Mouse (Mus musculus) kidney, postnatal 4 days (tissue): Measurements from ENCODE around the gene Ccr7.
A peak's percentile ranks its signal among the peaks of the same experiment; 100 is the strongest.

Experiments
- DNase-seq, 2 experiments: peaks; one replicate each; pipeline ENCODE4 v3.0.0; 2021; ENCODE audit warnings: mixed read lengths in 2 of 2

The Ccr7 gene

GRCm38 (mm10) chr11:99113111-99113510 lies 41.8 kb downstream of the Ccr7 start:
- DNase-seq = no peak

DNA sequence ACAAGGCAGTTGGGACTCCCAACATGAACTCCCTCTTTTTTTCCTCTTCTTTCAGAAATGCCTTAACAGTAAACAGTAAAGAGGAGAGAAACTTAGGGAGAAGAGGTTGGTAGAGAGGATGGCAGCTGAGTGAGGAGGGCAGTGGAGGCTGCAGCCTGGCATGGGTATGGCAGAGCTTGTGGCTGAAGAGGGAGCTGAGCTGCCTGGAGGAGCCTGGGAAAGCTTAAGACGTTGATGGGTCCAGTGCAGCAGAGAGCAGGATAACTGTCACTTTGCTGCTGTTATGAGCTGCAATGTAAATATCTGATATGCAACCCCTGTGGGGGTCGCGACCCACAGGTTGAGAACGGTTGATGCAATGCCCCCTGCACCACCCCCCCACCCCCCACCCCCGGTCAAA lies 42.2 kb downstream of the Ccr7 start:
- DNase-seq = no peak

DNA sequence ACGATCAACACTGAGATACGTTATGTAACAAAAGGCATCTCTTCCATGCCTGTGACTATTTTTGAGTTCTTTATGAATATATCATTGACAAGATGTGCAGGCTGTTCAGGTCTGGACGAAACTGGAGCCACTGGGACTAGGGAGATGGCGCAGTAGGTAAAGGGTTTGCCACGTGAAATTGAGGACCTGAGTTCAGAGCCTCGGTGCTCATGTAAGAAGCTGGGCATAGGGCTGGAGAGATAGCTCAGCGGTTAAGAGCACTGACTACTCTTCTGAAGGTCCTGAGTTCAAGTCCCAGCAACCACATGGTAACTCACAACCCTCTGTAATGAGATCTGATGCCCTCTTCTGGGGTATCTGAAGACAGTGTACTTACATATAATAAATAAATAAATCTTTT lies 43.2 kb downstream of the Ccr7 start:
- DNase-seq = no peak

- DNase-seq = peak in 1 of 2 experiments; percentile 67
These were observed 43.7 kb downstream of the Ccr7 start for GRCm38 (mm10) chr11:99111155-99111554.

GRCm38 (mm10) chr11:99110370-99111110 lies 44.3 kb downstream of the Ccr7 start:
- peak in 1 of 2 experiments; percentile 46 for DNase-seq

- DNase-seq = no peak
These were observed 46.6 kb downstream of the Ccr7 start for GRCm38 (mm10) chr11:99108296-99108695.

- peak in 1 of 2 experiments; percentile 59 for DNase-seq
These were observed 48.7 kb downstream of the Ccr7 start for GRCm38 (mm10) chr11:99105981-99106726.

DNA sequence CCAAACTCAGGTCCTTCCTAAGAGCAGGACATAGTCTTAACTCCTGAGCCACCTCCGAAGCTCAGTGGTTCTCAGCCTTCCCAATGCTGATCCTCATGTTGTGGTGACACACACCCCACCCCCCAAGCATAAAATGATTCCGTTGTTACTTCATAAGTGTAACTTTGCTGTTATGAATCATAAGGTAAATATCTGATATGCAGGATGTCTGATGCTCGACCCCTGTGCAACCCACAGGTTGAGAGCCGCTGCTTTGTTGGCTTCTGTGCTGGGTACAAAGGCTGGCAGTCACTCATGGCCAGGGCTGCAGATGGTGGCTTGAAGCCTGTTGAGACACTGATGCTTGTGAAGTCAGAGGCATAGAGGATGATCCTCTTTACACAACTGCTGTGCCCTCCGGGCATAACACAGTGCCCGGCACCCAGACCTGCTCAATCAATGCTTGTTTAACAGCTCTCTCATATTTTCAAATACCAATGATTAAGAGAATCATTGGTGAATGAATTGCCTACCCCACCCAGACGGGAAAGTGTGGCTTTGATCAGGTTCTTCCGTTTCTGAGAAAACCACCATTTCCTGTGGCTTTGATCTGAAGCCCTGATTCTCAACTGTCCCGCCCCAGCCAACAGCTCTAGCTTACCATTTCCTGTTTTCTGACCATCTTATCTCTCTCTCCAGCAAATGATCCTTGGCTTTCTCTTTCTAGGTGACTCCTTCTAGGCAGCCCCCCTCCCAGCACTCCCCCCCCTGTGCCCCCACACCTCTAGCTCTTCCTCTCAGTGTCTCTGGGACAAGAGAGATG lies 50.1 kb downstream of the Ccr7 start:
- DNase-seq = no peak

DNA sequence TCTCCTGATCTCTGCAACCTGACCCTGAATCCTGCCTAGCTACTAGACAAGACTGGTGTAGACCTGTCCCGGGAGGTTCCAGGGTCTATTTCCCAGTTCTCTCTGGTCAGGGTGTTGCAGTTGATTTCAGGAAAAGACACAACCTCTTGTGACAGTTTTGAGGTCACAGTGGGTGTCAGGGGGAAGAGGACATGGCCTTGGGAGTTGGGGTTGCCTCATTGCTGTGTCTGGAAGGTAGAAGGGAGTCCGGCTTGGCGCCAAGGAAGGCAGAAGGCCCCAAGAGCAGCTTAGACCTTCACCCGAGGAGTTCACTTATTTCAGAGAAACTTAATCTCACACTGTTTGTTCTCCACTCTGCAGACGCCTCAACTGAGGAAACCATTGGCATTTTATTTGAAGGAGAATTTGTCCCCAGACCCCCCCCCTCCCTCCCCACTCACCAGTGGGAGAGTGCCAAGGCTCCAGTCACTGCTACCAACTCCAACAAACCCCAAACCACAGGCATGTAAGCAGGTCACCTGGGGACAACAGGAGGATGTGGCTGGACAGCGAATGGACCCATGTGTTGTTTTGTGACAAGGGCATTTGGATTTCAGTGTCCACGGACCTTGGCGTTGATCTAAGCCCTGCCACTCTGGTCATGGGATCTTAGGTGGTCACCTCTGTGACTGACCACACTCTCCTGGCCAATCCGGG lies 52.2 kb downstream of the Ccr7 start:
- no peak for DNase-seq

GRCm38 (mm10) chr11:99101693-99102092 lies 53.2 kb downstream of the Ccr7 start:
- no peak for DNase-seq

GRCm38 (mm10) chr11:99100215-99100614 lies 54.7 kb downstream of the Ccr7 start:
- DNase-seq = no peak

GRCm38 (mm10) chr11:99099516-99099915 lies 55.4 kb downstream of the Ccr7 start:
- peak; percentile 47 to 55 for DNase-seq

DNA sequence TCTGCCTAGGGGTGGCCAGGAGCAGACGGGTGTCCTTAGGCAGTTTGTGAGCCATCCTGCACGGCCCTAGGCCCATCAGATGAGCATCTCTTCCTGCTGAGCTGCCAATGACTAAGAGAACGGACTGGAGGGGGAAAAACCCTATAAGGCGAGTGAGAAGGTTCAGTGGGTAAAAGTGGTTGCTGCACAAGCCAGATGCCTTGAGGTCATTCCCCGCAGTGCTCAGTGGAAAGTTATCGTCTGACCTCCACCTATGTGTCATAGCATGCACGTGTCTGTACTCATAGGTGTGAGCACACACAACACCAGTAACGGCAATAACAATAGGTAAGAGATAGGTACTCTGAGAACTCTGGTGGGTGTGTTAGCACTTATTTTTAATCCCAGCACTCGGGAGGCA lies 56.0 kb downstream of the Ccr7 start:
- no peak for DNase-seq

- DNase-seq = no peak
These were observed 57.7 kb downstream of the Ccr7 start for GRCm38 (mm10) chr11:99096996-99097774.

DNA sequence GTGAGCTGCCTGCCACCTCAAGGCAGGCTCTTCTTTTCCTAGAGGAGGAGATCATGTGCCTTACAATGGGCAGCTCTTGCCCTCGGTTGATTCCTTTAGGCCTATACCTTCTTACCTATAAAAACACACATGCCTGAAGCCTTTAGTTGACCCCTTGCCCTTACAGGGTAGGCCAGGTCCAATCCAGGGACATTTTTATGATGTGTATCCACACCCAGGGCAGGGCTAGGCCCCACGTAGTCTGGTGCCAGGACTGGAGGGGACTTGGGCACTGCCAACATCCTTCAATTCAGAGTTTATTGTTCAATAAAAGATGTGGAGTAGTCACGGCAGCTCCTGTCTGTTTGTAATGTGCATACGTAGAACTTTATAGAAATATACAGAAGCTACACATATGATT lies 58.5 kb downstream of the Ccr7 start:
- no peak for DNase-seq

DNA sequence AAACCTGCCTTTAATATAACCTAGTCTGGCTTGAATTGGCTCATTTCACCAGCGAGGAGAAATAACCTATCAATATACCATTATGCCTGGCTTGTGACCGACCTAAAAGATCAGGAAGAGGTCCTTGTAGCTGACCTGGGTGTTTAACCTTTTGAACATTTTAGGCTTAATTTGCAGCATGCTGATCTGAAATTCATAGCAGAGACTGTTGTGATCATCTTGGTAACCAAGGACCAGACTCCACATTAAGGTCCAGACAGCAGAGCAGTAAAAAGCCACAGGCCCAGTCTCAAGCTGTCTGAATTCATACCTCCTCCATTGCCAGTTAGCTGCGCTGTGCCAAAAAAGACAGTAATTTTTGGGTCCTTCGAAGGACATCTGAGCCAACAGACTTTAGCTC lies 59.1 kb downstream of the Ccr7 start:
- DNase-seq = no peak

DNA sequence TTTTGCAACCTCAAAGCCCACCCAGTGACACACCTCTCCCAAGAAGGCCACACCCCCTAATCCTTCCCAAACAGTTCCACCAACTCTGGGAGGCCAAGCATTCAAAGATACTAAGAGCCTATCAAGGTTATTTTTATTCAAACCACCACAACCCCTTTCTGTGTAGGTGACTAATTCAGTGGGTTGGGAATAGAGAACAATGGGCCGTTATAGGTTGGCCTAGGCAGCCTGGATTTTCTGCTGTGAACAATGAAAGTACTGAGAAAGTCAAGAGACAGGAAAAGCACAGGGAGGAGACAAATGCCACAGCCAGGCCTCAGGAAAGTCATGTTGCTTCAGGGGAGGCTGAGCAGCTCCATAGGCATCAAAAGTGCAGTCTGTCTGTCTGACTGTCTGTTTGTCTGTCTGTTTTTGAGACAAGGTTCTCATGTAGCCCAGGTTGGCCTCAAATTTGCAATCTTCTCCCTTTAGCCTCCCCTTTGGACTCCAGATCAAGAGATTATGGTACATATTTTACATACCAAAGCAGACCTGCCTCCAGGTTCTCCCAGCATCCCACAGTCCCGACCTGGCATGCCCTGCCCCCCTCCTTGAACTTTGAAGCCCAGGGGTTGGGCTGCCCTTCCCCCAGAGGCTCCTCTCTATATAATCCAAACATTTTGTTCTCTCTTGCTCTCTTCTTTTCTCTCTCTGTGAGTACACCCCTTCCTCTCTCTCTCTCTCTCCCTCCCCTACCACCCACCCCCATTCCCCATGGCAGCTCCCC lies 59.8 kb downstream of the Ccr7 start:
- DNase-seq = no peak
